Mouse (Mus musculus) liver, postnatal 0 days (tissue): ENCODE measurements at regions not wholly inside any gene's neighbourhood (a gene's known extent, or its start where the extent isn't known, plus 50 kb on each side); places are given as distances from the start of the nearest gene placed in this dataset.

ENCODE experiments used
- ATAC-seq: fragments of 200-750 bp; cut with Nextera tagmentation; 2 replicates; pipeline ENCODE4 v1.8.0; 2017; ENCODE audit warnings: mild to moderate bottlenecking, moderate library complexity
- DNase-seq: peaks from one replicate; pipeline ENCODE4 v3.0.0-alpha.2; 2016
- H3K27ac ChIP-seq: fragments of 300-500 bp; sonication (generic); 2 replicates; pipeline ENCODE4 v1.5.1; 2014; ENCODE audit warnings: antibody characterized with exemption, moderate library complexity, mild to moderate bottlenecking, low read depth
- H3K27me3 ChIP-seq: fragments of 300-500 bp; sonication (generic); 2 replicates; pipeline ENCODE4 v1.6.1; 2014; ENCODE audit warnings: low read length, control low read depth, mixed read lengths; ENCODE audit not compliant: insufficient read depth
- H3K36me3 ChIP-seq: fragments of 300-500 bp; sonication (generic); replicated peaks from 2 replicates; pipeline ENCODE4 v1.6.1; 2014; ENCODE audit warnings: mild to moderate bottlenecking, control low read depth, low read length, moderate library complexity, mixed read lengths; ENCODE audit not compliant: insufficient read depth
- H3K4me1 ChIP-seq: fragments of 300-500 bp; sonication (generic); 2 replicates; pipeline ENCODE4 v1.6.1; 2014; ENCODE audit warnings: antibody characterized with exemption, mild to moderate bottlenecking, control low read depth; ENCODE audit not compliant: insufficient read depth
- H3K4me2 ChIP-seq: fragments of 300-500 bp; sonication (generic); 2 replicates; pipeline ENCODE4 v1.6.1; 2014; ENCODE audit warnings: low read depth, mild to moderate bottlenecking, low read length, moderate library complexity, mixed read lengths
- H3K4me3 ChIP-seq: fragments of 300-500 bp; sonication (generic); 2 replicates; pipeline ENCODE4 v1.5.1; 2014; ENCODE audit warnings: low read depth, low read length
- H3K9ac ChIP-seq: fragments of 300-500 bp; sonication (generic); replicated peaks from 2 replicates; pipeline ENCODE4 v1.6.1; 2014; ENCODE audit warnings: mild to moderate bottlenecking, moderate library complexity
- H3K9me3 ChIP-seq: fragments of 300-500 bp; sonication (generic); 2 replicates; pipeline ENCODE4 v1.6.1; 2016; ENCODE audit warnings: mild to moderate bottlenecking, control low read depth, low read length, mixed read lengths
- CTCF ChIP-seq: sonication (generic); IDR thresholded peaks from 2 replicates; pipeline ENCODE4 v1.5.1; 2016; ENCODE audit warnings: antibody characterized with exemption, low read depth
- EP300 ChIP-seq: IDR thresholded peaks from 2 replicates; pipeline ENCODE4 v1.6.1; 2016; ENCODE audit warnings: antibody characterized with exemption, low read depth, mild to moderate bottlenecking
- WGBS: fragments of 180-500 bp; shearing (Covaris S2); extraction: QIAGEN DNeasy Blood & Tissue Kit; methylation state at CpG from one replicate; pipeline ENCODE4 v1.1.7; 2014; ENCODE audit not compliant: insufficient replicate concordance; 5-methylcytosine and 5-hydroxymethylcytosine counted together

DNA sequence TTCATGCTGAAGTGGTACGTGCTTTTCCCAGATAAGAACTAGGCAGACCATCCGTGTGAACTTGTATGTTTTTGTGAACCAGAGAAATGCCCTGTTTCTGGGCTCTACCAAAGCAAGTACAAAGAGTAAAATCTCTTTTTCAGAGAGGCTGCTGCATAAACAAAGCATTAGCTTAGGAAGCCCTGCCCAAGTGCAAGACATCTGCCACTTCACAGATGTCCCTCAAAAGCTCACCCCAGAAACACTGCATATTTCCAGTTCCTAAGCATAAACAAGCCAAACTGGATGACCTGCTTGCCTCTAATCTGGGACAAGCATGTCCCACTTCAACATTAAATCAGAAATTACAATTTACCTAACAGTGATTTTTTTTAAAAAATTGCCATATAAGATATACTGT, 556.7 kb downstream of the 1190002N15Rik start:
- no peak for TF ChIP-seq EP300
- Histone ChIP-seq H3K27me3 (no peaks in the 10 kb centered on the region), H3K9me3 (no peaks in the 10 kb centered on the region), H3K4me2 (no peak overlapping the region), H3K4me1 (no peaks in the 10 kb centered on the region), H3K27ac (no peak overlapping the region), H3K36me3 (no peaks in the 10 kb centered on the region), H3K9ac (no peak overlapping the region), H3K4me3 (no peak overlapping the region)
- WGBS, result 53% methylated on average over 2 of the region's 2 CpGs
- no peak for DNase-seq
- no peak for ATAC-seq

DNA sequence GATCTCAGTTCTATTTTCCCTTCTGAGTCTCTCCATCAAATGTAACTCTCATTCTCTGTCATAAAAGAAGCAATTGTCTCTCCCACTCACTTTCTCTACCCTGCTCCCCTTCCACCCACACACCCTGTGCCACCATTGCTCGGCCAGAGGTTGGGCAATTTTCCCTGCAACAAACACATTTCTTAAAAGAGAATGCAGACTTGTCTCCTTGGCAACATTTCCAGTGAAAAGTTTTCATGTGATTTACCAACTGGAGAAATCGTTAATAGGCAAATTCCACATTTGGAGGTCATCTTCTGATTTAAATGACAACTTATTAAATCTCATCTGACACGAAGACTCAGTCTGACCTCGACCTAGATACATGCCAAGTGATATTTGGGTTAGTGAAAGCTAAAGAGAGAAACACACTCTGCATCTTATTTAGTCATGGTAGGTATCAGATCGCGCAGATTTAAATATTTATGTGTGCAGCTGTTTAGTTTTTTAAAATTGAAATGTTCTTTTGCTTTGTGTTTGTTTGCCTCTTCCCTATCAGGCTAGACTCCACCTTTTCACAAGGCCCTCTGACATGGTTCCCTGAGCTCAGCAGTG, 568.1 kb downstream of the 1190002N15Rik start:
- no peak for DNase-seq
- Histone ChIP-seq H3K9ac (no peak overlapping the region), H3K27ac (no peak overlapping the region), H3K4me2 (no peak overlapping the region), H3K36me3 (no peaks in the 10 kb centered on the region), H3K4me3 (no peak overlapping the region), H3K9me3 (no peaks in the 10 kb centered on the region), H3K27me3 (no peaks in the 10 kb centered on the region), H3K4me1 (no peaks in the 10 kb centered on the region)
- 72% methylated on average over 6 of the region's 6 CpGs for WGBS
- TF ChIP-seq EP300, result no peak
- TF ChIP-seq CTCF, result no peak
- ATAC-seq, result no peak

DNA sequence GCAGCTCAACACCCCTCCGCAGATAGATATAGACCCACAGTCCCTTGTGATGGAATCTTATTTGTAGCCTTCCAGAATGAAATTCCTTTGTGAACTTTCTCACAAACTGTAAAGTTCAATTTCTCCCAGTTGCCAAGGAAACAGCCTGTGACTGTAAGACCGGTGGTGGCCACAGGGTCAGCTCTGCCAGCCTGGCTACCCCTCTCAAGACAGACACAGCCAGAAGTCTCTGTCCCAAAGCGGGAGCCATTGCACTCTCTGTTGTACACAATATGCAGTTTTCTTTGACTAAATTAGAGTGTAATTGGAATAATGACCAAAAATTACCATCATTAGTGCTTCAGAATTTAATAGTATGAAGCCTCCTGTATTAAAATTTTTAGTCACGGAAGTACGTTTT, 568.8 kb downstream of the 1190002N15Rik start:
- WGBS, result 82% methylated on average over 5 of the region's 5 CpGs
- Histone ChIP-seq H3K27me3 (no peaks in the 10 kb centered on the region), H3K9me3 (no peaks in the 10 kb centered on the region), H3K9ac (no peak overlapping the region), H3K4me3 (no peak overlapping the region), H3K4me1 (no peaks in the 10 kb centered on the region), H3K27ac (no peak overlapping the region), H3K36me3 (no peaks in the 10 kb centered on the region), H3K4me2 (no peak overlapping the region)
- TF ChIP-seq EP300, result no peak
- TF ChIP-seq CTCF, result no peak
- ATAC-seq (no peak), DNase-seq (no peak)

DNA sequence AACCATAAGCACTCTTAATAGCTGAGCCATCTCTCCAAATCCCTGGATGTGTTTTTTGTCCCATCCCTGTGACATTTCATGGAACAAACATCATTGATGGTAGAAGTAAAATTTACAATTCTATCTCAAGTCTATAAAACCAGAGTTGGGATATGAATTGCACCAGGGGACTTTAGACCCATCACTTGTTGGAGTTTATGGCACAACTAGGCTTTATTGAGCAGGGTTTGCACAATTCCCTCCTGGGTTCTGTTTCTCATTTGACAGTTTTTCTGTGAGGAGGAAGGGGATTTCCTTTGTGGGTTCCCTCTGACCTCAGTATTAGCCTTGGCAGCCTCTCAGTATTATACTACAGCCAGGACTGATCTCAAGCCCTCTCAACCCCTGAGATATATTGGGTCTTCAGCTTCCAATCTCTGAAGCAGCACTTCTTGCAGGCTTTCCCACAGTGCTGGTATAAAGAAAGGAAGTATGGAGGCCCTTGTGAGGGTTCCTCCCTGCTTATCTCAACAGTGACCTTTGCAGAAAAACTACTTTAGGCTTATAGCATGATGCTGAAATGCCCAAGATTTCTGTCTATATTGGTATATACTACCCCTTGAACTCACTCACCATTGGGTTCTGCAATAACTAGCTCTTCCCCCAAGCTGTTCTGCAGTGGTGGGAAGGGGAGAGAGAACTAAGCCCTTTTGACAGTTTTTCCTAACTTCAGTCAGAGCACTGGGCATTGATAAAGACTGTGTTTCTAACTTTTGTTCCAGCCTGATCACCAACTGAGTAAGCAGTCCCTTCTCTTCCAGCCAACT, 582.4 kb downstream of the 1190002N15Rik start:
- H3K27ac ChIP-seq, result no peak overlapping the region
- H3K4me2 ChIP-seq, result no peak overlapping the region
- no peaks in the 10 kb centered on the region for H3K9me3 ChIP-seq
- ATAC-seq (no peak), DNase-seq (no peak)
- TF ChIP-seq EP300, result no peak
- TF ChIP-seq CTCF, result no peak
- H3K4me1 ChIP-seq, result no peaks in the 10 kb centered on the region
- no peak overlapping the region for H3K4me3 ChIP-seq
- H3K36me3 ChIP-seq, result no peaks in the 10 kb centered on the region
- no peaks in the 10 kb centered on the region for H3K27me3 ChIP-seq
- H3K9ac ChIP-seq, result no peak overlapping the region

DNA sequence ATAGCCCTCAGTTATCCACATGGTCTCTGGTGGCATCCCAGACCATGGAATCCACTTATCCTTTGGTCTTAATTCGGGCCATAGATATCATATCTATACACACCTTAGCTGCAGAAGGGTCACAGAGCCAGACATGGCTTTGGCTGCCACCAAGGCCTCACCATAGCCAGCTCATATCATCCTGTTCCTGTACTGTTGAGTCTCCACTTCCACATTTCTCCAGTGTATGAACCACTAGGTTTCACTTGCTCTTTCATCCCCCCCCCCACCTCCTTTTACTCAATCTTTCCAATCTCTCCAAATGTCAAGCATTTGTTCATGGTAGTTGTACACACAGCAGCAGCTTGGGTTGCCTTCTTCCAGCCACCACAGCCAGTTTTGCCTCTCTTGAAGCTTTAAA, 589.2 kb downstream of the 1190002N15Rik start:
- Histone ChIP-seq H3K4me1 (no peaks in the 10 kb centered on the region), H3K4me3 (no peak overlapping the region), H3K27me3 (no peaks in the 10 kb centered on the region), H3K4me2 (no peak overlapping the region), H3K27ac (no peak overlapping the region), H3K9me3 (no peaks in the 10 kb centered on the region), H3K9ac (no peak overlapping the region), H3K36me3 (no peaks in the 10 kb centered on the region)
- DNase-seq, result no peak
- TF ChIP-seq EP300 (no peak), CTCF (no peak)
- ATAC-seq, result no peak
- WGBS, result 29% methylated on average over 1 of the region's 1 CpGs

DNA sequence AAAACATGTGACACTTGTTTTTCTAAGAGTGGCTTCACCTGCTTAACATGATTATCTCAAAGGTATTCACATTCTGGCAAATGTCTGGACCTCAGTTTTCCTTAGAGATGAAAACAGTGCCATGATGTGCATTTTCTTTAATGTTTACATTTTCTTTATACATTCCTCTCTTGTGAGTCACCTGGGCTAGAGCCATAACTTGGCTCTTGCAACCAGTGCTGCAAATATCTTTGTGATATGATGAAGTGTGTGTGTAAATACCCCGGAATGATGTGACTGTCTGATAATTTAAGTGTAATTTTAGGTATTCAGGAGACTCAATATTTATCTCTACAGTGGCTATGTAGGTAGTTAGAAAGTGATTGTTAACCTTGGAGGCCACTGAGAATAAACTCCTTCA, 590.8 kb downstream of the 1190002N15Rik start:
- Histone ChIP-seq H3K36me3 (no peaks in the 10 kb centered on the region), H3K4me2 (no peak overlapping the region), H3K27me3 (no peaks in the 10 kb centered on the region), H3K27ac (no peak overlapping the region), H3K4me3 (no peak overlapping the region), H3K9me3 (no peaks in the 10 kb centered on the region), H3K4me1 (no peaks in the 10 kb centered on the region), H3K9ac (no peak overlapping the region)
- ATAC-seq (no peak), DNase-seq (no peak)
- WGBS, result 74% methylated on average over 1 of the region's 1 CpGs
- no peak for TF ChIP-seq CTCF
- TF ChIP-seq EP300, result no peak
